Comparison of ENCODE assay signal across 8 mouse cellular contexts in the genomic region with DNA sequence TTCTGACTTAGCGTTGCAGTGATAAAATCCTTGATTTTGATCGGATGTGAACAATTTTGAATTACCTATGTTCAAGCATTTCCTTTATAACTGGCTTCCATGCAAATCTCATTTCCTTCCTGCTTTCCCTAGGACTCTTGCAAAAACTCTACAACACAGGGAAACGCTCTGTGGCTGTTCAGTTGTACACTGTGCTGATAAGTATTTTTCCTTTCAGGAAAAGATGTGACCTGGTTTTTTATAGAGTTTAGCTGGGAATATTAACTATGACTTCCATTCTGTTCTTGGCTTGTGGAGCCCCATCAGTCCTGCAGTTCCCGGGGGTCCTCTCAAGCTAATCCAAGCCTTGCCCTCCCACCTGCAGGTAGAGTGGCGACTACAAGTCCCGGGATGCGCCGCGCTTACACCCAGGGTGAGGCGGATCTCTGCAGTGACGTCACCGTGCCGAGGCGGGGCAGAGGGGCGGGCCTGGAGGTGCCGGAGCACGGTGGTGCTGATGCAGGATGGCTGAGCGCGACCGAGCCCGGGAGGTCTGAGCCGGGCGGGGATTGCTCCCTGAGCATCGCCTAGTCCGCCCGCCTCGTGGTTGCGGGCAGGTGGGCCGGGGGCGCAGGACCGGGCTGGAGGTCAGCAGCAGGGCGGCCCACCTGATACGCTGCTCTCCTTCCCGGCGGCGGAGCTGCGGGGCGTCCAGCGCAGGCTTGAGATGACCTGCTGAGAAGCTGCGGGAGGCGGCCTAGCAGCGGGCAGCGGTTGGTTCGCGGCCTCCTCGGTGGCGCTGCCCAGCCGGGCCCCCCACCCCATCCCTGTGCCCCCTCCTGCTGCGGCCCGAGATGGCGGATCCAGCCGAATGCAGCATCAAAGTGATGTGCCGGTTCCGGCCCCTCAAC. TPM values are rescaled to one million over a fixed set of nuclear protein-coding genes. Genes with fewer than 3 reads are reported as not detected.
DNase-seq lines count a peak whose midpoint lies in the region; ATAC-seq and TF ChIP-seq lines count a peak whose summit lies in the region.

A gene (plus strand): TSS at position 470 of the 890 bp plus-strand sequence.

- peaks cover 39% of the 10 kb centered on the region for H3K27me3 ChIP-seq in erythroblast, embryonic 14.5 days (ENCODE audit: control insufficient read depth)
- H3K27me3 ChIP-seq in heart, embryonic 12.5 days (replicated peaks), result peaks cover 29% of the 10 kb centered on the region
- peaks cover 27% of the 10 kb centered on the region for H3K27me3 ChIP-seq in kidney, embryonic 15.5 days
- no peaks in the 10 kb centered on the region for H3K27me3 ChIP-seq in limb, embryonic 14.5 days (ENCODE audit: control insufficient read depth, insufficient read depth, low read length)
- no peaks in the 10 kb centered on the region for H3K27me3 ChIP-seq in midbrain, embryonic 16.5 days (ENCODE audit: control insufficient read depth, insufficient read depth, low read depth, low read length)
- H3K27me3 ChIP-seq in spleen, adult 2 months (ENCODE audit: control insufficient read depth, insufficient read depth, low read length), result peaks cover 15% of the 10 kb centered on the region

- H3K9me3 ChIP-seq in erythroblast, embryonic 14.5 days (ENCODE audit: control insufficient read depth, low read length), result no peaks in the 10 kb centered on the region
- peaks cover 5% of the 10 kb centered on the region; the same call in 1 of the 2 replicates for H3K9me3 ChIP-seq in heart, embryonic 12.5 days (replicated peaks)
- H3K9me3 ChIP-seq in kidney, embryonic 15.5 days (replicated peaks), result no peaks in the 10 kb centered on the region
- no peaks in the 10 kb centered on the region for H3K9me3 ChIP-seq in limb, embryonic 14.5 days (ENCODE audit: control insufficient read depth, low read length)
- H3K9me3 ChIP-seq in midbrain, embryonic 16.5 days (replicated peaks; ENCODE audit: control insufficient read depth, low read length, poor library complexity, severe bottlenecking), result no peaks in the 10 kb centered on the region

- H3K27ac ChIP-seq in heart, embryonic 12.5 days (ENCODE audit: poor library complexity, severe bottlenecking), result no peak within 1 kb of the TSS
- no peak within 1 kb of the TSS for H3K27ac ChIP-seq in kidney, embryonic 15.5 days
- no peak within 1 kb of the TSS for H3K27ac ChIP-seq in limb, embryonic 14.5 days (replicated peaks; ENCODE audit: low read depth, low read length)
- peak within 1 kb of the TSS; percentile 94 for H3K27ac ChIP-seq in midbrain, embryonic 16.5 days (ENCODE audit: low read length)
- H3K27ac ChIP-seq in spleen, adult 2 months (ENCODE audit: insufficient read depth, low read length), result no peak within 1 kb of the TSS

- TF ChIP-seq CTCF in spleen, adult 2 months (IDR thresholded peaks at IDR 0.05; ENCODE audit: extremely low read depth, insufficient read depth, insufficient read length, insufficient replicate concordance), result no peak

- peak within 1 kb of the TSS; percentile 97 for H3K4me2 ChIP-seq in heart, embryonic 12.5 days
- peak within 1 kb of the TSS; percentile 92 for H3K4me2 ChIP-seq in kidney, embryonic 15.5 days
- peak within 1 kb of the TSS; percentile 89 for H3K4me2 ChIP-seq in limb, embryonic 14.5 days (replicated peaks; ENCODE audit: low read depth, low read length, severe bottlenecking)
- H3K4me2 ChIP-seq in midbrain, embryonic 16.5 days (ENCODE audit: low read length), result peak within 1 kb of the TSS; percentile 72

- 5% methylated on average over 43 of the region's 54 CpGs for WGBS in heart, embryonic 12.5 days
- WGBS in kidney, embryonic 15.5 days, result 6% methylated on average over 41 of the region's 54 CpGs
- 5% methylated on average over 41 of the region's 54 CpGs for WGBS in limb, embryonic 14.5 days
- 5% methylated on average over 48 of the region's 54 CpGs for WGBS in midbrain, embryonic 16.5 days
- 5% methylated on average over 54 of the region's 54 CpGs for WGBS in spleen, adult 2 months

- H3K4me1 ChIP-seq in erythroblast, embryonic 14.5 days (ENCODE audit: control insufficient read depth), result peaks cover 6% of the 10 kb centered on the region
- peaks cover 12% of the 10 kb centered on the region for H3K4me1 ChIP-seq in heart, embryonic 12.5 days (replicated peaks)
- H3K4me1 ChIP-seq in kidney, embryonic 15.5 days, result peaks cover 18% of the 10 kb centered on the region
- H3K4me1 ChIP-seq in limb, embryonic 14.5 days (ENCODE audit: control insufficient read depth, insufficient read depth, low read length), result peaks cover 10% of the 10 kb centered on the region
- H3K4me1 ChIP-seq in midbrain, embryonic 16.5 days (ENCODE audit: control insufficient read depth, insufficient read depth, low read length), result peaks cover 17% of the 10 kb centered on the region
- H3K4me1 ChIP-seq in spleen, adult 2 months (ENCODE audit: control insufficient read depth, insufficient read depth, insufficient read length), result peaks cover 7% of the 10 kb centered on the region

- no peaks in the 10 kb centered on the region for H3K36me3 ChIP-seq in erythroblast, embryonic 14.5 days (ENCODE audit: control insufficient read depth)
- H3K36me3 ChIP-seq in heart, embryonic 12.5 days, result no peaks in the 10 kb centered on the region
- 0 out of 2 replicates have a peak, but pooled peaks cover 3% of the 10 kb centered on the region for H3K36me3 ChIP-seq in kidney, embryonic 15.5 days
- no peaks in the 10 kb centered on the region for H3K36me3 ChIP-seq in limb, embryonic 14.5 days (ENCODE audit: control insufficient read depth, insufficient read depth, low read length)
- H3K36me3 ChIP-seq in midbrain, embryonic 16.5 days (ENCODE audit: control insufficient read depth, insufficient read depth, low read length), result no peaks in the 10 kb centered on the region
- no peaks in the 10 kb centered on the region for H3K36me3 ChIP-seq in spleen, adult 2 months (ENCODE audit: control insufficient read depth, insufficient read depth, low read length)

- peak; percentile 5 for DNase-seq in 3134 (ENCODE audit: extremely low read depth, insufficient read length, low spot score)
- DNase-seq in brain, embryonic 18.5 days (ENCODE audit: low read depth, low spot score), result peak; percentile 84
- peak; percentile 81 for DNase-seq in limb, embryonic 14.5 days (ENCODE audit: low spot score)
- peak; percentile 25 to 76 for DNase-seq in spleen, adult 2 months (ENCODE audit: low read depth in 1 of 2, low spot score in 2 of 2)

- TF ChIP-seq POLR2A in limb, embryonic 14.5 days (IDR thresholded peaks at IDR 0.05; ENCODE audit: borderline replicate concordance, extremely low read depth, insufficient read depth, insufficient read length), result peak; percentile 63; the same call in 1 of the 2 replicates
- TF ChIP-seq POLR2A in spleen, adult 2 months (IDR thresholded peaks at IDR 0.05; ENCODE audit: low read depth, low read length), result no peak

- peak within 1 kb of the TSS; percentile 40 for H3K4me3 ChIP-seq in erythroblast, embryonic 14.5 days (replicated peaks)
- H3K4me3 ChIP-seq in heart, embryonic 12.5 days, result peak within 1 kb of the TSS; percentile 69
- H3K4me3 ChIP-seq in kidney, embryonic 15.5 days (replicated peaks), result peak within 1 kb of the TSS; percentile 66
- peak within 1 kb of the TSS; percentile 69 for H3K4me3 ChIP-seq in limb, embryonic 14.5 days (replicated peaks; ENCODE audit: low read length)
- peak within 1 kb of the TSS; percentile 99 for H3K4me3 ChIP-seq in midbrain, embryonic 16.5 days (ENCODE audit: low read depth, low read length)
- peak within 1 kb of the TSS; percentile 54 for H3K4me3 ChIP-seq in spleen, adult 2 months (ENCODE audit: extremely low read depth, insufficient read depth, insufficient read length)

- H3K9ac ChIP-seq in heart, embryonic 12.5 days, result peak within 1 kb of the TSS; percentile 30; the same call in 1 of the 2 replicates
- peak within 1 kb of the TSS; percentile 7 for H3K9ac ChIP-seq in kidney, embryonic 15.5 days
- peak within 1 kb of the TSS; percentile 65 for H3K9ac ChIP-seq in limb, embryonic 14.5 days (ENCODE audit: low read depth, low read length, severe bottlenecking)
- peak within 1 kb of the TSS; percentile 98 for H3K9ac ChIP-seq in midbrain, embryonic 16.5 days (ENCODE audit: low read depth, low read length)

- ATAC-seq in heart, embryonic 12.5 days (ENCODE audit: insufficient number of reproducible peaks, low FRiP score), result peak; percentile 89
- peak; percentile 99 for ATAC-seq in kidney, embryonic 15.5 days (replicated peaks; ENCODE audit: low FRiP score)
- ATAC-seq in limb, embryonic 14.5 days (ENCODE audit: low FRiP score, low read depth), result peak; percentile 97
- peak; percentile 97 for ATAC-seq in midbrain, embryonic 16.5 days

RNA-seq across cellular contexts. Expression of the gene that starts here (rescaled TPM):
- not detected in 2 replicates for polyA plus RNA-seq in erythroblast, embryonic 14.5 days (2012)
- polyA plus RNA-seq in heart, embryonic 12.5 days (2016; fragmentation: Nextera tagmentation; extraction: Ambion mirVana), result 1.0 and 1.2 TPM in 2 replicates
- 6.0 and 6.7 TPM in 2 replicates for polyA plus RNA-seq in kidney, embryonic 15.5 days (2015; fragmentation: Nextera tagmentation; extraction: Ambion mirVana)
- polyA plus RNA-seq in limb, embryonic 14.5 days (2012; rRNA removed), result 4.9 and 5.3 TPM in 2 replicates
- 4.5 and 5.8 TPM in 2 replicates for polyA plus RNA-seq in limb, embryonic 14.5 days (2014; fragmentation: Nextera tagmentation; extraction: Ambion mirVana)
- polyA plus RNA-seq in midbrain, embryonic 16.5 days (2015; fragmentation: Nextera tagmentation; extraction: Ambion mirVana), result 194 and 211 TPM in 2 replicates
- polyA plus RNA-seq in spleen, adult 2 months (2012; rRNA removed), result 0.09 and 0.21 TPM in 2 replicates

Comparison
In these comparisons a context has a peak if more than half of its experiments do, and no peak if none do; other contexts are left out.
1. RNA of the gene that starts here (polyA plus RNA-seq): 194 to 211 TPM in midbrain, embryonic 16.5 days; 6.0 to 6.7 TPM in kidney, embryonic 15.5 days, 4.5 to 5.8 TPM in limb, embryonic 14.5 days, 1.0 to 1.2 TPM in heart, embryonic 12.5 days, 0.09 to 0.21 TPM in spleen, adult 2 months and not detected in erythroblast, embryonic 14.5 days; every median in the first group is over 10 times any median in the second.
2. Peak in DNase-seq and H3K4me3 ChIP-seq in spleen, adult 2 months; RNA of the gene not detected or under 1 TPM.
3. DNase-seq: peak in every context shown above with its lines; median percentile 84 in brain, embryonic 18.5 days; 81 in limb, embryonic 14.5 days; 50 in spleen, adult 2 months; 5 in 3134.
4. H3K4me3 ChIP-seq: peak in every context shown above with its lines; median percentile 99 in midbrain, embryonic 16.5 days; 69 in heart, embryonic 12.5 days; 69 in limb, embryonic 14.5 days; 66 in kidney, embryonic 15.5 days; 54 in spleen, adult 2 months; 40 in erythroblast, embryonic 14.5 days.
5. H3K9ac ChIP-seq: peak in every context shown above with its lines; median percentile 98 in midbrain, embryonic 16.5 days; 65 in limb, embryonic 14.5 days; 30 in heart, embryonic 12.5 days; 7 in kidney, embryonic 15.5 days.
6. Peak in every context shown above with its lines, with median percentiles within 50 percentile points of each other: ATAC-seq and H3K4me2 ChIP-seq.